Mouse (Mus musculus): ENCODE data around the gene Hnrnpab. TPM values are rescaled to one million over a fixed set of nuclear protein-coding genes. Genes with fewer than 3 reads are reported as not detected.

The Hnrnpab gene
- polyA plus RNA-seq (2012; rRNA removed; ENCODE audit: low replicate concordance): 67.6 and 270 TPM in 2 replicates

DNA sequence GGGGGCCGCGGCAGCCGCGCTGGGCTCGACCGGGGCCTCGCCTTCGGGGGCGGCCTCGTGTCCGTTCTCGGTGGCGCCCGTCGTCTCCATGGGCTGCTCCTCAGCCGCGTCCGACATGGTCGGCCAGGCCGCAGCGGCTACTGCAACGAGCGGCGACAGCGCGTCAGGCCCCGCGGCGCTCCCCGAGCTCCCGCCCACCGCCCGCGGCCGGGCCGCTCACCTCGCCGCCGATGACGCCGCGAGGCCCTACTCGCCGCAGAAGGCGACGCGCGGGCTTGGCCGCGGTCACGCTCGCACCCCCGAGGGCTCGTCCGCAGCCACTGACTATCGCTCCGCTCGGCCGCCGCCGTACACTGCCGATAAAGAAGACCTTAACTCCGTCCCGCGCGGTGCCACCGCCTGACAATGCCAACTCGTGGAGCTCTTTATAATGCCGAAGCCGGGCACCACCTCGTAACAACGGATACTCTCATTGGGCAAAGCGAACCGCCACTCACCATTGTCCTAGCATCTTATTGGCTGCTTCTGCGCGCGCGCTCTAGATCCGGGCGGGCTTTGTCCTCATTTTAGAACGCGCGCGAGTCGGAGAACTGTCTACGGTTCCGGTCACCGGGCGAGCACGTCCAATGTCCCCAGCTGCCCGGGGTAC lies at the start of gene Hnrnpab:
TSS of gene Hnrnpab (minus strand) at position 401 of the 649 bp plus-strand sequence.

DNA sequence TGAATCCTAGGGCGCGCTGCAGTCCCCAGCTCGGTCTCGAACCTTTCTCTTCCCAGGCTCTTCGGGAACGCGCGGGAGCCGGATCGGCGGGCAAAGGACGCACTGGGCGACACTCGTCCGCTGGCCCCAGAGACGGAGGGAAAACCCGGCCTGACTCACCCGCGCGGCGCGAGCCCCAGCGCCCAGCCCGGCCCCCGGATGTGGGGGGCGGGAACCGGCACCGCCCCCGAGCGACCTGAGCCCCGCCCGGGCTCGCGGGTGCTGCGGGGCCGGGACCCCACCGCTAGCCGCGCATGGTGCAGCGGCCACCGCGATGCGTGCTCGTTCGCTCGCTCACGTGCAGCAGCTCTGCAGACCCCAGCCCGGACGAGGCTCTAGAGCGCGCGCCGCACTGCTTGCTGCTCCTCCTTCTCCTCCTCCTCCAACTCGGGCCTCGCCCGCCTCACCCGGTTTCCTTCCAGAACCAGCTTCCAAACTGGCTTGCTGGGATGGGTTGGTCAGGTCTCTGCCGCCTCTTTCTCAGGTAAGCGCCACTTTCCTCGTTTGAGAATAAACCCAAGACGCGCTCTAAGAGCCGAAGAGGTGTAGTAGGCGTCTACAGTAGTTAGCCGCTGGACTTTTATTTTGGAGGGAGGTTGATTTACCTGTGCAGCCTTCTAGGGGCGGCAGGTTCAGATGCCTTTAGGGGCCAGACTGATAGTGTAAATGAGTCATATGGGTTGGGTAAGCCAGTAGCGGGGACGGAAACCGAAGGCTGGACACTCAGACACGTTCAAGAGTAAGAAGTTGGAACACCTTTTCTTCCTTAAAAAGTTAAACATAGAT lies 44.3 kb upstream of the Hnrnpab start, which contains the start of the genes N4bp3 and D930048N14Rik:
TSS of gene N4bp3 (minus strand) at position 152 of the 825 bp plus-strand sequence.
TSS of gene D930048N14Rik (plus strand) at position 264 of the 825 bp plus-strand sequence.

DNA sequence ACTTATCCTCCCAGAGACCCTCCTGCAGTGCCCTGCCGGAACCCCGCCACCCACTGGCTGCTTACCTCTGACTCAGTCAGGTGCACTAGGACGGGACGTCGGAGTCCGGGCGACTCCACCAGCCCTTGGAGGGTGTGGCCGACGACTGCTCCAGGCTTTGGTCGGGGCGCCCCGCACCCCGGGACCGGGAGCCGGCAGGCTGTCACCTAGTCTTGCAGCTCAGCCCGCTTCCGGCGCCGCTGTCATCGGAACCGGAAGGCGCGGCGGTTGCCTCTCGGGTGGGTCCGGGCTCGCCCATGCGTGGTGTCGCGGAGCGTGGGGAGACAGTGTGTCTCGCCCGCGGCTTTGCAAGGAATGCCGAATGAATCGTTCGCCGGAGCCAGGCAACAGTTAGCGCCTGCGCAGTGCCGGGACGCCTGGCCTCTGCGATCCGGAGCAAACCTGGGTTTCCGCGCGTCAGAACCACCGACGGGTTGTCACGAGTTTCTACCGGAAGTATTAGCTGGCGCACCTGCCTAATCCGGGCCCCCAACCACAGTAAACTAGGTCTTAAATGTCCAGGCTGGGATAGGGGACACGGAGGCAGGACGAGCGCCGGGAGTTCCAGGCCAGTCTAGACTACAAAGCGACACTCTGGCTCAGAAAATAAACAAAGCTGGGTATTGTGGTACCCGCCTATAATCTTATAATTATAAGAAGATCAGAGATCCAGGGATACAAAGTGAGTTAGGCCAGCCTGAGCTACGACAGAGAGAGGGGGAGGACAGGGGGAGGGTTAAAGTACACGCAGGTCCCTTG lies 29.1 kb upstream of the Hnrnpab start, which contains the start of gene Rmnd5b:
TSS of gene Rmnd5b (minus strand) at position 372 of the 798 bp plus-strand sequence.

GRCm38 (mm10) chr11:51619409-51620060 lies 12.9 kb upstream of the Hnrnpab start, which contains the start of gene Nhp2:
TSS of gene Nhp2 (plus strand) at chr11:51619735.

GRCm38 (mm10) chr11:51584431-51585248 lies 22.0 kb downstream of the Hnrnpab start, which contains the start of gene Phykpl:
TSS of gene Phykpl (plus strand) at chr11:51584757.

Other genes with a start within 250 kb of the Hnrnpab start
- 26.8 and 30.8 TPM in 2 replicates for gene Phykpl, start 22.1 kb downstream of the Hnrnpab start, polyA plus RNA-seq (2012; rRNA removed; ENCODE audit: low replicate concordance)
- gene Nhp2, start 12.9 kb upstream of the Hnrnpab start, polyA plus RNA-seq (2012; rRNA removed; ENCODE audit: low replicate concordance): 48.2 and 92.9 TPM in 2 replicates
- gene Rmnd5b, start 29.0 kb upstream of the Hnrnpab start, polyA plus RNA-seq (2012; rRNA removed; ENCODE audit: low replicate concordance): 52.2 and 111 TPM in 2 replicates
- 21.2 and 22.9 TPM in 2 replicates for gene N4bp3, start 44.0 kb upstream of the Hnrnpab start, polyA plus RNA-seq (2012; rRNA removed; ENCODE audit: low replicate concordance)
- 14.2 and 16.8 TPM in 2 replicates for gene D930048N14Rik, start 44.1 kb upstream of the Hnrnpab start, polyA plus RNA-seq (2012; rRNA removed; ENCODE audit: low replicate concordance)
- 19.7 and 32.1 TPM in 2 replicates for gene 0610009B22Rik, start 82.0 kb upstream of the Hnrnpab start, polyA plus RNA-seq (2012; rRNA removed; ENCODE audit: low replicate concordance)
- gene Sec24a, start 156.8 kb upstream of the Hnrnpab start, polyA plus RNA-seq (2012; rRNA removed; ENCODE audit: low replicate concordance): 18.3 and 19.8 TPM in 2 replicates
- gene Sar1b, start 156.8 kb upstream of the Hnrnpab start, polyA plus RNA-seq (2012; rRNA removed; ENCODE audit: low replicate concordance): 25.9 and 37.9 TPM in 2 replicates